Mouse (Mus musculus): ENCODE measurements around the gene Dcn.

Gene Dcn

GRCm38 (mm10) chr10:97564957-97565856 lies 85.8 kb downstream of the Dcn start, which contains the start of gene Lum:
Gene Lum (plus strand): TSS chr10:97565128.
- DNase-seq, result no peak

GRCm38 (mm10) chr10:97567489-97568135 lies 88.2 kb downstream of the Dcn start:
- DNase-seq, result peak; percentile 14

Measured in kidney, adult 9 months (tissue).